Mouse (Mus musculus): ENCODE measurements around the gene Icosl.

GRCm38 (mm10) chr10:78100989-78101780 lies 32.1 kb downstream of the Icosl start:
- TF ChIP-seq CTCF (IDR thresholded peaks at IDR 0.05; ENCODE audit: extremely low read depth, insufficient read length, insufficient replicate concordance, low read depth, low read length), result no peak
- no peak for TF ChIP-seq POLR2A (IDR thresholded peaks at IDR 0.05; ENCODE audit: low read depth, low read length)

Data from small intestine, adult 2 months (tissue).